Mouse (Mus musculus) G1E (cell line): ENCODE measurements around the gene Clic5.

Experiments
- CTCF ChIP-seq: IDR thresholded peaks from 2 replicates; pipeline ENCODE4 v1.5.1; 2012; ENCODE audit warnings: low read depth, low read length, inconsistent platforms, mixed read lengths
- GATA1 ChIP-seq: IDR thresholded peaks from 2 replicates; pipeline ENCODE4 v1.6.1; 2012; ENCODE audit warnings: borderline replicate concordance, low read length, inconsistent platforms, mixed read lengths
- GATA2 ChIP-seq: IDR thresholded peaks from 2 replicates; pipeline ENCODE4 v1.6.1; 2012; ENCODE audit warnings: low read depth, low read length, inconsistent platforms, borderline replicate concordance

- TF ChIP-seq CTCF (no peak), GATA1 (no peak), GATA2 (no peak)
These were observed 40.1 kb upstream of the Clic5 start for GRCm38 (mm10) chr17:44148109-44148846.
